Mouse (Mus musculus) thymus, postnatal 0 days (tissue): ENCODE data around the gene Zfp451. TPM values are rescaled to one million over a fixed set of nuclear protein-coding genes. Genes with fewer than 3 reads are reported as not detected.
"Not testable (repeated sequence)": the region's sequence is repeated elsewhere in the genome, so short reads cannot be mapped to it uniquely, and the experiment has no call there.

Source experiments
- DNase-seq: peaks from one replicate; pipeline ENCODE4 v3.0.0-alpha.2; 2015; ENCODE audit warnings: low spot score
- polyA plus RNA-seq: library from polyadenylated mRNA; unstranded; fragments of >200 nt; fragmentation: Nextera tagmentation; extraction: Ambion mirVana; gene quantifications from 2 replicates; pipeline ENCODE4 v1.2.1, GENCODE M21; 2015

Gene Zfp451
- polyA plus RNA-seq, result 17.3 and 18.6 TPM in 2 replicates

- peak; percentile 91 for DNase-seq
These were observed at the start of gene Zfp451 for GRCm38 (mm10) chr1:33813868-33814794. Gene Zfp451 (minus strand): TSS chr1:33814595.

GRCm38 (mm10) chr1:33846807-33847206 lies 32.4 kb upstream of the Zfp451 start:
- DNase-seq, result no peak

- no peak for DNase-seq
These were observed 29.4 kb upstream of the Zfp451 start for GRCm38 (mm10) chr1:33843823-33844222.

GRCm38 (mm10) chr1:33838952-33839351 lies 24.6 kb upstream of the Zfp451 start:
- DNase-seq, result not testable (repeated sequence)

GRCm38 (mm10) chr1:33830586-33830985 lies 16.2 kb upstream of the Zfp451 start:
- DNase-seq, result no peak

GRCm38 (mm10) chr1:33817931-33818330 lies 3.5 kb upstream of the Zfp451 start:
- no peak for DNase-seq

- DNase-seq, result peak; percentile 21
These were observed 914 bp downstream of the Zfp451 start for GRCm38 (mm10) chr1:33813495-33813867.

GRCm38 (mm10) chr1:33803323-33803722 lies 11.1 kb downstream of the Zfp451 start:
- no peak for DNase-seq

- DNase-seq, result no peak
These were observed 14.8 kb downstream of the Zfp451 start for GRCm38 (mm10) chr1:33799620-33800019.

GRCm38 (mm10) chr1:33788493-33788892 lies 25.9 kb downstream of the Zfp451 start:
- DNase-seq, result no peak

GRCm38 (mm10) chr1:33788072-33788471 lies 26.3 kb downstream of the Zfp451 start:
- DNase-seq, result no peak

- DNase-seq, result no peak
These were observed 29.8 kb downstream of the Zfp451 start for GRCm38 (mm10) chr1:33784561-33784960.

- DNase-seq, result no peak
These were observed 38.2 kb downstream of the Zfp451 start for GRCm38 (mm10) chr1:33776175-33776611.

- no peak for DNase-seq
These were observed 42.3 kb downstream of the Zfp451 start for GRCm38 (mm10) chr1:33772106-33772505.

GRCm38 (mm10) chr1:33771621-33772020 lies 42.8 kb downstream of the Zfp451 start:
- no peak for DNase-seq

- DNase-seq, result no peak
These were observed 45.6 kb downstream of the Zfp451 start for GRCm38 (mm10) chr1:33768827-33769226.

GRCm38 (mm10) chr1:33768091-33768787 lies 46.2 kb downstream of the Zfp451 start:
- DNase-seq, result no peak

GRCm38 (mm10) chr1:33766520-33767508 lies 47.6 kb downstream of the Zfp451 start:
- no peak for DNase-seq

GRCm38 (mm10) chr1:33765468-33766080 lies 48.8 kb downstream of the Zfp451 start:
- DNase-seq, result no peak

- DNase-seq, result no peak
These were observed 50.6 kb downstream of the Zfp451 start for GRCm38 (mm10) chr1:33763826-33764225.

GRCm38 (mm10) chr1:33758488-33758887 lies 55.9 kb downstream of the Zfp451 start:
- DNase-seq, result peak; percentile 19
